Mouse (Mus musculus) T-helper 17 cell (primary cell): ENCODE data around the gene Baz2b.

Experiments
- in situ Hi-C, 2 experiments: fragments of 300-600 bp; cut with MboI, MseI; formaldehyde crosslinking; loops; 1 replicate in 1 of 2; 2 replicates in 1 of 2; pipeline ENCODE4 v1.15.1; 2025; ENCODE audit warnings: high pct_unique_total_duplicates in 2 of 2

Baz2b gene

GRCm38 (mm10) chr2:60021138-60021537 lies 188.5 kb downstream of the Baz2b start:
- in situ Hi-C loops = no loop called here

GRCm38 (mm10) chr2:60019546-60020250 lies 189.9 kb downstream of the Baz2b start:
- in situ Hi-C loops = no loop called here

GRCm38 (mm10) chr2:60018875-60019501 lies 190.7 kb downstream of the Baz2b start:
- in situ Hi-C loops = no loop called here

- in situ Hi-C loops = no loop called here
Observed at GRCm38 (mm10) chr2:60011526-60011925, 198.1 kb downstream of the Baz2b start.

GRCm38 (mm10) chr2:60003665-60004045 lies 206.0 kb downstream of the Baz2b start:
- in situ Hi-C loops = no loop called here

GRCm38 (mm10) chr2:60003038-60003664 lies 206.5 kb downstream of the Baz2b start:
- in situ Hi-C loops = no loop called here

- in situ Hi-C loops = no loop called here
Observed at GRCm38 (mm10) chr2:60000268-60000667, 209.4 kb downstream of the Baz2b start.

GRCm38 (mm10) chr2:59997479-59998228 lies 212.0 kb downstream of the Baz2b start:
- in situ Hi-C loops = no loop called here

GRCm38 (mm10) chr2:59996911-59997310 lies 212.7 kb downstream of the Baz2b start:
- in situ Hi-C loops = no loop called here

GRCm38 (mm10) chr2:59993190-59993535 lies 216.5 kb downstream of the Baz2b start:
- in situ Hi-C loops = no loop called here

GRCm38 (mm10) chr2:59992488-59993189 lies 217.0 kb downstream of the Baz2b start:
- in situ Hi-C loops = no loop called here

GRCm38 (mm10) chr2:59991775-59992174 lies 217.9 kb downstream of the Baz2b start:
- in situ Hi-C loops = no loop called here

- in situ Hi-C loops = no loop called here
Observed at GRCm38 (mm10) chr2:59987521-59987920, 222.1 kb downstream of the Baz2b start.

- in situ Hi-C loops = no loop called here
Observed at GRCm38 (mm10) chr2:59979488-59980220, 230.0 kb downstream of the Baz2b start.

GRCm38 (mm10) chr2:59976680-59977079 lies 233.0 kb downstream of the Baz2b start:
- in situ Hi-C loops = no loop called here

GRCm38 (mm10) chr2:59975772-59976171 lies 233.9 kb downstream of the Baz2b start:
- in situ Hi-C loops = no loop called here

GRCm38 (mm10) chr2:59973962-59974361 lies 235.7 kb downstream of the Baz2b start:
- in situ Hi-C loops = no loop called here

GRCm38 (mm10) chr2:59973104-59973641 lies 236.5 kb downstream of the Baz2b start:
- in situ Hi-C loops = no loop called here

GRCm38 (mm10) chr2:59970511-59970910 lies 239.1 kb downstream of the Baz2b start:
- in situ Hi-C loops = no loop called here

GRCm38 (mm10) chr2:59969099-59969498 lies 240.5 kb downstream of the Baz2b start:
- in situ Hi-C loops = no loop called here

- in situ Hi-C loops = no loop called here
Observed at GRCm38 (mm10) chr2:59968593-59968992, 241.0 kb downstream of the Baz2b start.
